Mouse (Mus musculus) forelimb bud, embryonic 11.5 days (tissue): ENCODE measurements at regions not wholly inside any gene's neighbourhood (a gene's known extent, or its start where the extent isn't known, plus 50 kb on each side); places are given as distances from the start of the nearest gene placed in this dataset.

Experiments
- DNase-seq: peaks from one replicate; pipeline ENCODE4 v3.0.0-alpha.2; 2012; ENCODE audit warnings: low read depth, low spot score

- DNase-seq, result no peak
Observed at GRCm38 (mm10) chr15:68811041-68811440, 2310.3 kb upstream of the Lrrc6 start.

- DNase-seq, result no peak
Observed at GRCm38 (mm10) chr15:68810593-68810992, 2309.9 kb upstream of the Lrrc6 start.

- no peak for DNase-seq
Observed at GRCm38 (mm10) chr15:68808175-68808574, 2307.5 kb upstream of the Lrrc6 start.

GRCm38 (mm10) chr15:68804254-68804653 lies 2303.5 kb upstream of the Lrrc6 start:
- no peak for DNase-seq

GRCm38 (mm10) chr15:68801763-68802162 lies 2301.1 kb upstream of the Lrrc6 start:
- no peak for DNase-seq

GRCm38 (mm10) chr15:68797406-68797805 lies 2296.7 kb upstream of the Lrrc6 start:
- DNase-seq, result no peak

- no peak for DNase-seq
Observed at GRCm38 (mm10) chr15:68795239-68795960, 2294.7 kb upstream of the Lrrc6 start.

GRCm38 (mm10) chr15:68759948-68760347 lies 2259.2 kb upstream of the Lrrc6 start:
- no peak for DNase-seq

- DNase-seq, result no peak
Observed at GRCm38 (mm10) chr15:68755255-68755654, 2254.5 kb upstream of the Lrrc6 start.

GRCm38 (mm10) chr15:68754834-68755233 lies 2254.1 kb upstream of the Lrrc6 start:
- no peak for DNase-seq

GRCm38 (mm10) chr15:68739344-68739743 lies 2238.6 kb upstream of the Lrrc6 start:
- no peak for DNase-seq

- DNase-seq, result no peak
Observed at GRCm38 (mm10) chr15:68721250-68721649, 2220.5 kb upstream of the Lrrc6 start.

- DNase-seq, result no peak
Observed at GRCm38 (mm10) chr15:68719486-68719885, 2218.8 kb upstream of the Lrrc6 start.

- DNase-seq, result no peak
Observed at GRCm38 (mm10) chr15:68714337-68714736, 2213.6 kb upstream of the Lrrc6 start.

- no peak for DNase-seq
Observed at GRCm38 (mm10) chr15:68707306-68707705, 2206.6 kb upstream of the Lrrc6 start.

GRCm38 (mm10) chr15:68695041-68695650 lies 2194.4 kb upstream of the Lrrc6 start:
- no peak for DNase-seq

GRCm38 (mm10) chr15:68667462-68667861 lies 2166.8 kb upstream of the Lrrc6 start:
- no peak for DNase-seq

GRCm38 (mm10) chr15:68665331-68665730 lies 2164.6 kb upstream of the Lrrc6 start:
- DNase-seq, result no peak

GRCm38 (mm10) chr15:68656722-68657121 lies 2156.0 kb upstream of the Lrrc6 start:
- DNase-seq, result no peak

GRCm38 (mm10) chr15:68655046-68655445 lies 2154.3 kb upstream of the Lrrc6 start:
- no peak for DNase-seq

GRCm38 (mm10) chr15:68650609-68651008 lies 2149.9 kb upstream of the Lrrc6 start:
- DNase-seq, result no peak

- DNase-seq, result no peak
Observed at GRCm38 (mm10) chr15:68650033-68650432, 2149.3 kb upstream of the Lrrc6 start.

GRCm38 (mm10) chr15:68646865-68647264 lies 2146.2 kb upstream of the Lrrc6 start:
- no peak for DNase-seq
